Mouse (Mus musculus) kidney, adult 2 months (tissue): ENCODE results near the gene Tmem56. TPM values are rescaled to one million over a fixed set of nuclear protein-coding genes. Genes with fewer than 3 reads are reported as not detected.

Experiments used
- DNase-seq: peaks from one replicate; pipeline ENCODE4 v3.0.0; 2021
- H3K27ac ChIP-seq: fragments of 200-500 bp; 2 replicates; pipeline ENCODE4 v1.5.1; 2012; ENCODE audit warnings: low read depth, low read length, control low read depth, inconsistent platforms; ENCODE audit not compliant: insufficient read depth
- H3K27me3 ChIP-seq: fragments of 200-500 bp; replicated peaks from 2 replicates; pipeline ENCODE4 v1.6.1; 2012; ENCODE audit warnings: mild to moderate bottlenecking, moderate library complexity, low read length, inconsistent platforms; ENCODE audit not compliant: control insufficient read depth, insufficient read depth
- H3K36me3 ChIP-seq: fragments of 200-500 bp; 2 replicates; pipeline ENCODE4 v1.6.1; 2012; ENCODE audit warnings: mild to moderate bottlenecking, moderate library complexity, low read length, inconsistent platforms; ENCODE audit not compliant: control insufficient read depth, insufficient read depth
- H3K4me1 ChIP-seq: fragments of 200-500 bp; 2 replicates; pipeline ENCODE4 v1.6.1; 2011; ENCODE audit warnings: low read length; ENCODE audit not compliant: control insufficient read depth, insufficient read depth
- H3K4me3 ChIP-seq: fragments of 200-500 bp; 2 replicates; pipeline ENCODE4 v1.5.1; 2011; ENCODE audit warnings: mild to moderate bottlenecking, low read depth, low read length, control low read depth; ENCODE audit not compliant: insufficient read depth
- CTCF ChIP-seq: fragments of 200-500 bp; conservative IDR thresholded peaks from 2 replicates; pipeline ENCODE4 v1.5.1; 2011; ENCODE audit warnings: low read depth, mild to moderate bottlenecking, control low read depth, low read length, moderate library complexity, mixed read lengths; ENCODE audit not compliant: insufficient read depth, insufficient read length
- POLR2A ChIP-seq: fragments of 200-500 bp; IDR thresholded peaks from one replicate; pipeline ENCODE4 v1.6.1; 2011; ENCODE audit warnings: low read depth, low read length, control low read depth
- WGBS: fragments of 180-500 bp; shearing (Covaris S2); methylation state at CpG from one replicate; pipeline ENCODE4 v1.1.7; 2018; 5-methylcytosine and 5-hydroxymethylcytosine counted together
- polyA plus RNA-seq: library from polyadenylated mRNA; depleted of rRNA; stranded (reverse); fragments of >200 nt; gene quantifications from 2 replicates; pipeline ENCODE4 v1.2.3, GENCODE M21; 2012

The Tmem56 gene
- polyA plus RNA-seq, 1 experiment, result 2.7 TPM

GRCm38 (mm10) chr3:121285219-121285618, 2.3 kb upstream of the Tmem56 start:
- Histone ChIP-seq H3K27me3 (no peaks in the 10 kb centered on the region), H3K4me3 (no peak overlapping the region), H3K36me3 (no peaks in the 10 kb centered on the region), H3K4me1 (no peaks in the 10 kb centered on the region), H3K27ac (no peak overlapping the region)
- TF ChIP-seq CTCF (no peak), POLR2A (no peak)
- WGBS, result 68% methylated on average over 6 of the region's 6 CpGs
- DNase-seq, result peak; percentile 48

- TF ChIP-seq CTCF (no peak), POLR2A (no peak)
- H3K27me3 ChIP-seq, result no peaks in the 10 kb centered on the region
- no peak overlapping the region for H3K27ac ChIP-seq
- no peak for DNase-seq
- H3K4me3 ChIP-seq, result no peak overlapping the region
- WGBS, result 70% methylated on average over 14 of the region's 14 CpGs
- H3K36me3 ChIP-seq, result no peaks in the 10 kb centered on the region
- no peaks in the 10 kb centered on the region for H3K4me1 ChIP-seq
Measured at GRCm38 (mm10) chr3:121279679-121280078, 3.2 kb downstream of the Tmem56 start.

- no peaks in the 10 kb centered on the region for H3K36me3 ChIP-seq
- H3K27me3 ChIP-seq, result no peaks in the 10 kb centered on the region
- WGBS, result 89% methylated on average over 4 of the region's 4 CpGs
Measured at GRCm38 (mm10) chr3:121277557-121277956, 5.3 kb downstream of the Tmem56 start.

GRCm38 (mm10) chr3:121277009-121277408, 5.9 kb downstream of the Tmem56 start:
- H3K4me3 ChIP-seq, result no peak overlapping the region
- peak; percentile 71 for DNase-seq
- WGBS, result 47% methylated on average over 4 of the region's 4 CpGs
- H3K27me3 ChIP-seq, result no peaks in the 10 kb centered on the region
- TF ChIP-seq CTCF, result no peak
- no peak for TF ChIP-seq POLR2A
- no peaks in the 10 kb centered on the region for H3K4me1 ChIP-seq
- H3K36me3 ChIP-seq, result no peaks in the 10 kb centered on the region
- H3K27ac ChIP-seq, result no peak overlapping the region

More at GRCm38 (mm10) chr3:121277557-121277956, 5.3 kb downstream of the Tmem56 start:
- H3K27ac ChIP-seq, result no peak overlapping the region
- no peak overlapping the region for H3K4me3 ChIP-seq
- DNase-seq, result no peak
- TF ChIP-seq CTCF (no peak), POLR2A (no peak)
- no peaks in the 10 kb centered on the region for H3K4me1 ChIP-seq

- no peaks in the 10 kb centered on the region for H3K4me1 ChIP-seq
- TF ChIP-seq POLR2A, result no peak
- no peak for DNase-seq
- H3K36me3 ChIP-seq, result no peaks in the 10 kb centered on the region
- no peak overlapping the region for H3K4me3 ChIP-seq
- WGBS, result 95% methylated on average over 2 of the region's 2 CpGs
- no peaks in the 10 kb centered on the region for H3K27me3 ChIP-seq
- no peak overlapping the region for H3K27ac ChIP-seq
Measured at GRCm38 (mm10) chr3:121274010-121274409, 8.9 kb downstream of the Tmem56 start.

GRCm38 (mm10) chr3:121272577-121272976, 10.3 kb downstream of the Tmem56 start:
- no peaks in the 10 kb centered on the region for H3K27me3 ChIP-seq
- H3K36me3 ChIP-seq, result no peaks in the 10 kb centered on the region
- no peak for DNase-seq
- 77% methylated on average over 2 of the region's 2 CpGs for WGBS
- H3K27ac ChIP-seq, result no peak overlapping the region
- TF ChIP-seq CTCF, result no peak
- TF ChIP-seq POLR2A, result no peak
- no peaks in the 10 kb centered on the region for H3K4me1 ChIP-seq
- H3K4me3 ChIP-seq, result no peak overlapping the region

- TF ChIP-seq POLR2A, result no peak
- TF ChIP-seq CTCF, result no peak
- peaks cover 5% of the 10 kb centered on the region; the same call in 1 of the 2 replicates for H3K4me1 ChIP-seq
- no peaks in the 10 kb centered on the region for H3K36me3 ChIP-seq
- 85% methylated on average over 5 of the region's 5 CpGs for WGBS
- no peak for DNase-seq
- no peak overlapping the region for H3K4me3 ChIP-seq
- no peak overlapping the region for H3K27ac ChIP-seq
- no peaks in the 10 kb centered on the region for H3K27me3 ChIP-seq
Measured at GRCm38 (mm10) chr3:121267283-121267682, 15.6 kb downstream of the Tmem56 start.

- TF ChIP-seq POLR2A, result no peak
- TF ChIP-seq CTCF, result no peak
- no peaks in the 10 kb centered on the region for H3K27me3 ChIP-seq
- DNase-seq, result no peak
Measured at GRCm38 (mm10) chr3:121264242-121264641, 18.7 kb downstream of the Tmem56 start.

More at GRCm38 (mm10) chr3:121264242-121264641, 18.7 kb downstream of the Tmem56 start:
- Histone ChIP-seq H3K27ac (no peak overlapping the region), H3K4me1 (peaks cover 5% of the 10 kb centered on the region; the same call in 1 of the 2 replicates), H3K4me3 (no peak overlapping the region), H3K36me3 (no peaks in the 10 kb centered on the region)
- WGBS, result 85% methylated on average over 6 of the region's 6 CpGs
